Mouse (Mus musculus): Measurements from ENCODE around the gene Eif2b5. TPM values are rescaled to one million over a fixed set of nuclear protein-coding genes. Genes with fewer than 3 reads are reported as not detected.

Eif2b5 gene
- polyA plus RNA-seq, 1 experiment from 2014 or later: 94.5 TPM

GRCm38 (mm10) chr16:20517701-20518374, 19.2 kb downstream of the Eif2b5 start:
- peak overlapping the region; percentile 92 for H3K4me3 ChIP-seq (ENCODE audit: low read length)
- H3K36me3 ChIP-seq (ENCODE audit: control insufficient read depth, insufficient read depth, low read length): 0 out of 2 replicates have a peak, but pooled peaks cover under 1% of the 10 kb centered on the region
- peak overlapping the region; percentile 86 for H3K4me2 ChIP-seq (ENCODE audit: low read depth, low read length)
- H3K27ac ChIP-seq (ENCODE audit: low read length): peak overlapping the region; percentile 91
- WGBS: 0% methylated on average over 6 of the region's 6 CpGs
- H3K9me3 ChIP-seq (ENCODE audit: control insufficient read depth, low read length): no peaks in the 10 kb centered on the region
- H3K4me1 ChIP-seq (replicated peaks; ENCODE audit: control insufficient read depth, insufficient read depth, low read length): peaks cover 11% of the 10 kb centered on the region
- H3K9ac ChIP-seq (ENCODE audit: low read length): peak overlapping the region; percentile 98
- peak; percentile 51 for ATAC-seq (ENCODE audit: low read depth)
- no peaks in the 10 kb centered on the region for H3K27me3 ChIP-seq (ENCODE audit: control insufficient read depth, insufficient read depth, low read depth, low read length)

DNA sequence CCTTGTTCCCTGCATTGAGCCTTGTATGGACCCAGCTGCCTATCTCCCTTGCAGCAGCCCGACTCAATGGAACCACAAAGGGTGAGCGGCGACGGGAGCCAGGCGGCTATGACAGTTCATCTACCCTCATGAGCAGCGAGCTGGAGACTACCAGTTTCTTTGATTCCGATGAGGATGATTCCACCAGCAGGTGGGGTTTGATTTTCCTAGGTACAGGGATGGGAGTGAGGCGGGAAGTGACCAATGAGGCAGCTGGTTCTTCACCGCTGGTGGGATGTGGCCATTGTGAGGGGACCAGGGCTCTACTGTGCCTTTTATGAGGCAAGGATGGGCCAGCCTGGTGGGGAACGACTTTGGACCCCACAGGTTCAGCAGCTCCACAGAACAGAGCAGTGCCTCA, 25.3 kb downstream of the Eif2b5 start:
- peaks cover 45% of the 10 kb centered on the region for H3K36me3 ChIP-seq (ENCODE audit: control insufficient read depth, insufficient read depth, low read length)
- no peak overlapping the region for H3K4me3 ChIP-seq (ENCODE audit: low read length)
- WGBS: 79% methylated on average over 10 of the region's 10 CpGs
- peaks cover 2% of the 10 kb centered on the region for H3K4me1 ChIP-seq (replicated peaks; ENCODE audit: control insufficient read depth, insufficient read depth, low read length)
- no peak for ATAC-seq (ENCODE audit: low read depth)
- H3K9ac ChIP-seq (ENCODE audit: low read length): no peak overlapping the region
- H3K27ac ChIP-seq (ENCODE audit: low read length): no peak overlapping the region
- no peak overlapping the region for H3K4me2 ChIP-seq (ENCODE audit: low read depth, low read length)
- no peaks in the 10 kb centered on the region for H3K9me3 ChIP-seq (ENCODE audit: control insufficient read depth, low read length)
- no peaks in the 10 kb centered on the region for H3K27me3 ChIP-seq (ENCODE audit: control insufficient read depth, insufficient read depth, low read depth, low read length)

DNA sequence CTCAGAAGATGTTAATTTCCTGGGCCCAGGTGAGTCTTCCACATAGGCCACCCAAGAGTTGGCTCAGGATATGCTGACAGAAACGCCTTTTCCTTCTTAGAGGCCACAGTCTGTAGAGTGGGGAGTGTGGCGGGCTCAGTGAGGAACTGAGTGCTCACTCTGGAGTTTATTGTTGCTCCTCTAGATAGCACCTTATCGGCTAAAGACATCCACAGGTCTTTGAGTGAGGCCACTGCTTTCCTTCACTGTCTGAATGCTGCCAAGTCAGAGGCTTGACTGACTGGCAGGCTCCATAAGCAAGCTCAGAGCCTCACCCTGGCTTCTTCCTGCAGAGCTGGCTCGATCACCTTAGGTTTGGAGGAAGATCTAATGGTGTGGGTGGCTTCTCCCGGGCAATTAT, 30.2 kb downstream of the Eif2b5 start:
- H3K4me1 ChIP-seq (replicated peaks; ENCODE audit: control insufficient read depth, insufficient read depth, low read length): no peaks in the 10 kb centered on the region
- no peaks in the 10 kb centered on the region for H3K9me3 ChIP-seq (ENCODE audit: control insufficient read depth, low read length)
- peaks cover 60% of the 10 kb centered on the region for H3K36me3 ChIP-seq (ENCODE audit: control insufficient read depth, insufficient read depth, low read length)
- no peak overlapping the region for H3K4me3 ChIP-seq (ENCODE audit: low read length)
- no peak overlapping the region for H3K4me2 ChIP-seq (ENCODE audit: low read depth, low read length)
- H3K27me3 ChIP-seq (ENCODE audit: control insufficient read depth, insufficient read depth, low read depth, low read length): no peaks in the 10 kb centered on the region
- H3K9ac ChIP-seq (ENCODE audit: low read length): no peak overlapping the region
- no peak for ATAC-seq (ENCODE audit: low read depth)
- no peak overlapping the region for H3K27ac ChIP-seq (ENCODE audit: low read length)
- 89% methylated on average over 5 of the region's 5 CpGs for WGBS

DNA sequence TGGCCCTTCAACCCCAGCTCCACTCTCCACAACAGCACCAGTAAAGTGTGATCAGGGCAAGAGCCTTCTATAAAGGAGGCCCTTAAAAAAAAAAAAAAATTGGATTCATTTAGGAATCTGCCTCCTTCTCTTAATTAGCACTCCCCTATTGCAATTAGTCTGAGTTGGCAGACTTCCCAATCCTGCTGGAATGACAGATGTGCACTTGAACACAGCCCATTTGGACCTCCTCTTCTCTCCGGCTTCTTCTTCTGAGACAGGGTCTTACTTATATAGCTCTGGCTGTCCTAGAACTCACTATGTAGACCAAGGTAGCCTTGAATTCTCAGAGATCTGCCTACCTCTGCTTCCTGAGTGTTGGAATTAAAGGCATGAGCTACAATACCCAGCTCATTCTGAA, 30.8 kb downstream of the Eif2b5 start:
- ATAC-seq (ENCODE audit: low read depth): no peak
- Histone ChIP-seq H3K4me3 (ENCODE audit: low read length) (no peak overlapping the region), H3K9ac (ENCODE audit: low read length) (no peak overlapping the region), H3K27ac (ENCODE audit: low read length) (no peak overlapping the region), H3K4me2 (ENCODE audit: low read depth, low read length) (no peak overlapping the region), H3K36me3 (ENCODE audit: control insufficient read depth, insufficient read depth, low read length) (peaks cover 55% of the 10 kb centered on the region), H3K27me3 (ENCODE audit: control insufficient read depth, insufficient read depth, low read depth, low read length) (no peaks in the 10 kb centered on the region), H3K4me1 (replicated peaks; ENCODE audit: control insufficient read depth, insufficient read depth, low read length) (no peaks in the 10 kb centered on the region), H3K9me3 (ENCODE audit: control insufficient read depth, low read length) (no peaks in the 10 kb centered on the region)
- 53% methylated on average over 1 of the region's 1 CpGs for WGBS

- Histone ChIP-seq H3K27ac (ENCODE audit: low read length) (no peak overlapping the region), H3K4me1 (replicated peaks; ENCODE audit: control insufficient read depth, insufficient read depth, low read length) (no peaks in the 10 kb centered on the region), H3K9ac (ENCODE audit: low read length) (no peak overlapping the region), H3K27me3 (ENCODE audit: control insufficient read depth, insufficient read depth, low read depth, low read length) (no peaks in the 10 kb centered on the region), H3K9me3 (ENCODE audit: control insufficient read depth, low read length) (no peaks in the 10 kb centered on the region), H3K36me3 (ENCODE audit: control insufficient read depth, insufficient read depth, low read length) (peaks cover 46% of the 10 kb centered on the region), H3K4me3 (ENCODE audit: low read length) (no peak overlapping the region), H3K4me2 (ENCODE audit: low read depth, low read length) (no peak overlapping the region)
- 92% methylated on average over 18 of the region's 20 CpGs for WGBS
- ATAC-seq (ENCODE audit: low read depth): no peak
Observed at GRCm38 (mm10) chr16:20530941-20531340, 32.3 kb downstream of the Eif2b5 start.

- Histone ChIP-seq H3K4me1 (replicated peaks; ENCODE audit: control insufficient read depth, insufficient read depth, low read length) (peaks cover 20% of the 10 kb centered on the region), H3K36me3 (ENCODE audit: control insufficient read depth, insufficient read depth, low read length) (peaks cover 39% of the 10 kb centered on the region), H3K4me3 (ENCODE audit: low read length) (no peak overlapping the region), H3K9me3 (ENCODE audit: control insufficient read depth, low read length) (no peaks in the 10 kb centered on the region), H3K27ac (ENCODE audit: low read length) (no peak overlapping the region), H3K4me2 (ENCODE audit: low read depth, low read length) (peak overlapping the region; percentile 34; the same call in 1 of the 2 replicates), H3K9ac (ENCODE audit: low read length) (no peak overlapping the region), H3K27me3 (ENCODE audit: control insufficient read depth, insufficient read depth, low read depth, low read length) (no peaks in the 10 kb centered on the region)
- ATAC-seq (ENCODE audit: low read depth): no peak
- whole genome bisulfite sequencing: 38% methylated on average over 10 of the region's 10 CpGs
Observed at GRCm38 (mm10) chr16:20534617-20535295, 36.1 kb downstream of the Eif2b5 start.

DNA sequence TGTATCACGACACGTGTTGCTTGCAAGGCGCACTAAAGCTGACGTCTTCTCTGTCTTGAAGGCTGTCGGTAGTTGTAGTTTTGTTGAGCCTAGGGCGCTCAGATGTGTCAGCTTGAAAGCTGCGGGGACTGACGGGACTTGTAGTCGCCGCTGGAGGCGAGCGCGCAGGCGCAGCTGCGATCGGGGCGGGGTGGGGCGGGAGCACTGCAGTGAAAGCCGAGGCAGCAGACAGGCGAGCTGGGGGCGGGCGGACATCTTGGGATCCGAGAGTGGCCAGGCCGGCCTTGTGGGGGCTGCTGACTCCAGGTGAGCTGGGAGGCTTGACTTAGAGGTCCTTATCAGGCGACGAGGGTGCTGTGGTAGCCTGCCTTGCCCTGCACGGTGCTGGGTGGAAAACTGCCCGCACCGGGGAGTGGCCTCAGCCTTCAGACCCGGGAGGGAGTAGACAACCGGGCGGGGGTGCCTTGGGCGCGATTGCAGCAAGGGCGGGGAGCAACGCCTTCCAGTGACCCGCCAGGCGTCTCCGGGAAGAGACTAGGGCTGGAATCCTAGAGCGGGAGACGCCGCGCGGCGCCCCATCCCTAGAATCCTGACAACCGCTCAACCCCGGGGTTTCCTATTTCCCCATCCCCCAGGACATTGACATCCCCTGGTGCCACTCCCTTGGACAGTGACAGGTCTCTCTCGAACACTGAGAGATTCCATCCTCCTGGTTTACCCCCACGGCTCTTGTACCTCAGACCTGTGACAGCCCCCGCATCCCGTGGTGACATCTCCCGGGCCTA, 36.9 kb downstream of the Eif2b5 start, which contains the start of gene Ap2m1:
Gene Ap2m1 (plus strand): TSS at position 183 of the 785 bp plus-strand sequence.
- Histone ChIP-seq H3K27ac (ENCODE audit: low read length) (peak within 1 kb of the TSS; percentile 87), H3K4me1 (replicated peaks; ENCODE audit: control insufficient read depth, insufficient read depth, low read length) (peaks cover 20% of the 10 kb centered on the region), H3K27me3 (ENCODE audit: control insufficient read depth, insufficient read depth, low read depth, low read length) (no peaks in the 10 kb centered on the region), H3K4me3 (ENCODE audit: low read length) (peak within 1 kb of the TSS; percentile 91), H3K9ac (ENCODE audit: low read length) (peak within 1 kb of the TSS; percentile 99), H3K9me3 (ENCODE audit: control insufficient read depth, low read length) (no peaks in the 10 kb centered on the region), H3K4me2 (ENCODE audit: low read depth, low read length) (peak within 1 kb of the TSS; percentile 74), H3K36me3 (ENCODE audit: control insufficient read depth, insufficient read depth, low read length) (peaks cover 42% of the 10 kb centered on the region)
- ATAC-seq (ENCODE audit: low read depth): peak; percentile 98
- 0% methylated on average over 52 of the region's 52 CpGs for WGBS

DNA sequence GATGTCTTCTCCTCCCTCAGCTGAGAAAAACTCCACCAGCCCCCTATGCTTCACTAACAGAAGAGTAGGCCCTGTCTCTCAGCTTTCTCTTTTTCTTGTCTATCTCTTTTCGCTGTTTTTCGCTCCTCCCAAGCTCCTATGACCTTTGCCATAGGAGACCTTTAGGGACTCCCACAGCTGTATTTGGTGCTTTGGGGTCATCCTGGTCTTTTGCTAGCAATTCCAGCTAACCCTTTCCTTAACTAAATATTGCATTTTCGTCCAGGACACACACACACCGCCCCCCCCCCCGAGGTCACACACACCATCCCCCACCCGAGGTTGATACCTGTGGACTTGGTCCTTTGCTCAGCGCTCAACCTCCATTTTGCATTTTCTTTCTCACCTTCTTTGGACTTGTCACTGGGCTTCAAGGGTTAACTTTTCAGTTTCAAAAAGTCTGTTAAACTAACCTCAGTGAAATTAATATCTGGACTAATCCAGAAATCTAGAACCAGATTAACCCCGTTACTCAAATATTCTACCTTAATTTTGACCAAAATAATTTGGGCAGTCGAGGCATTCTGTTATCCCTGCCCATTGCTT, 37.6 kb downstream of the Eif2b5 start:
- Histone ChIP-seq H3K36me3 (ENCODE audit: control insufficient read depth, insufficient read depth, low read length) (peaks cover 39% of the 10 kb centered on the region), H3K4me2 (ENCODE audit: low read depth, low read length) (peak overlapping the region; percentile 74), H3K27ac (ENCODE audit: low read length) (peak overlapping the region; percentile 87), H3K9me3 (ENCODE audit: control insufficient read depth, low read length) (no peaks in the 10 kb centered on the region), H3K9ac (ENCODE audit: low read length) (peak overlapping the region; percentile 99), H3K4me1 (replicated peaks; ENCODE audit: control insufficient read depth, insufficient read depth, low read length) (peaks cover 20% of the 10 kb centered on the region), H3K27me3 (ENCODE audit: control insufficient read depth, insufficient read depth, low read depth, low read length) (no peaks in the 10 kb centered on the region), H3K4me3 (ENCODE audit: low read length) (peak overlapping the region; percentile 91)
- no peak for ATAC-seq (ENCODE audit: low read depth)
- WGBS: 23% methylated on average over 9 of the region's 9 CpGs

Data from lung, embryonic 16.5 days (tissue).